In the genomic region with DNA sequence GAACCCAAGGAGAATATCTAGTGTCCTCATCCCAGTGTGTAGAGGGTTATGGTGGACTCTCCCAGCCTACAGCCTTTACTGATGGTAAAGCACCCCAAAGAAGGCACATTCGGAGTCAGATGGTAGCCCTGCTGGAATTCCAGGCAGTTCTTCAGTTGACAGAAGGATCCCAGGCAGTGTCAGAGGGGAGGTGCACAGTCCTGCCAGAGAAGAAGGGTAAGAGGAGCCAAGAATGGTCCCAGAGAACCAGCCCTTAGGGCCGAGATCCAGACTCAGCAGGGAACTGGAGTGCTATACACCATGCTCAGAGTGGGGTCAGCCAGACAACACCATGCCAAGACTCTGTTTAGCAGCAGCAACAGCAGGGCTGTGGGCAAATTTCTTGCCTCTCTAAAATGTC, we compare ENCODE assay signal across 23 mouse cellular contexts.
DNase-seq lines count a peak whose midpoint lies in the region; ATAC-seq and TF ChIP-seq lines count a peak whose summit lies in the region.
"Had no signal": no experiment of that assay in that cellular context is flagged by ENCODE, and none has a peak within 500 bp of the region (broad histone marks: within the 10 kb centered on the region; RNA-seq: fewer than 3 reads in every experiment).

No protein-coding gene starts in this region.

- H3K27me3 ChIP-seq in hindbrain, postnatal 0 days (ENCODE audit: insufficient read depth, low read length): no peaks in the 10 kb centered on the region
- H3K27me3 ChIP-seq in hindbrain, embryonic 12.5 days: no peaks in the 10 kb centered on the region
- H3K27me3 ChIP-seq: embryonic facial prominence, embryonic 15.5 days; heart, embryonic 15.5 days; kidney, embryonic 15.5 days; limb, embryonic 15.5 days; midbrain, embryonic 13.5 days; neural tube, embryonic 13.5 days had no signal

- H3K27ac ChIP-seq in hindbrain, postnatal 0 days: no peak overlapping the region
- H3K27ac ChIP-seq in hindbrain, embryonic 12.5 days: no peak overlapping the region
- H3K27ac ChIP-seq: embryonic facial prominence, embryonic 15.5 days; heart, embryonic 15.5 days; kidney, embryonic 15.5 days; limb, embryonic 15.5 days; liver, embryonic 14.5 days; midbrain, embryonic 13.5 days; neural tube, embryonic 13.5 days had no signal

- peak; percentile 55; the same call in 1 of the 2 replicates for ATAC-seq in hindbrain, postnatal 0 days
- ATAC-seq in hindbrain, embryonic 12.5 days (ENCODE audit: low FRiP score): no peak
- ATAC-seq: activated CD4-positive, CD25-positive, alpha-beta regulatory T cell, adult 4 months; midbrain, embryonic 13.5 days had no signal

- no peak overlapping the region for H3K4me3 ChIP-seq in hindbrain, postnatal 0 days (ENCODE audit: low read length)
- no peak overlapping the region for H3K4me3 ChIP-seq in hindbrain, embryonic 12.5 days
- H3K4me3 ChIP-seq: embryonic facial prominence, embryonic 15.5 days; heart, embryonic 15.5 days; kidney, embryonic 15.5 days; limb, embryonic 15.5 days; midbrain, embryonic 13.5 days; myocyte; neural tube, embryonic 13.5 days had no signal

- peak; percentile 71 for DNase-seq in hindbrain, postnatal 0 days (ENCODE audit: low spot score)
- DNase-seq in cerebellum, adult 11 months: peak; percentile 89
- peak; percentile 87 for DNase-seq in cerebellum, adult 8-10 months
- peak; percentile 86 to 91 for DNase-seq in cerebellum, postnatal 36 days
- DNase-seq in urinary bladder, postnatal 4 days (ENCODE audit: low spot score in 2 of 2): no peak
- DNase-seq in adrenal gland, adult 18-20 months (ENCODE audit: low spot score in 2 of 2): no peak
- DNase-seq: adrenal gland, postnatal 10 days; heart, postnatal 36 days; kidney, adult 11 months; kidney, postnatal 36 days; lung, embryonic 14.5 days; retina, postnatal 1 day; right cerebral cortex, postnatal 25 days had no signal

- WGBS in hindbrain, postnatal 0 days: 36% methylated on average over 2 of the region's 2 CpGs
- WGBS in hindbrain, embryonic 12.5 days: 60% methylated on average over 2 of the region's 2 CpGs

- no peak overlapping the region for H3K9ac ChIP-seq in hindbrain, postnatal 0 days (replicated peaks; ENCODE audit: low read length)
- no peak overlapping the region for H3K9ac ChIP-seq in hindbrain, embryonic 12.5 days
- H3K9ac ChIP-seq: embryonic facial prominence, embryonic 15.5 days; heart, embryonic 15.5 days; kidney, embryonic 15.5 days; limb, embryonic 15.5 days; liver, embryonic 14.5 days; lung, embryonic 14.5 days; midbrain, embryonic 13.5 days; neural tube, embryonic 13.5 days had no signal

- no peak overlapping the region for H3K4me2 ChIP-seq in hindbrain, postnatal 0 days (ENCODE audit: low read depth, low read length)
- H3K4me2 ChIP-seq in hindbrain, embryonic 12.5 days (replicated peaks): no peak overlapping the region
- H3K4me2 ChIP-seq: embryonic facial prominence, embryonic 15.5 days; heart, embryonic 15.5 days; kidney, embryonic 15.5 days; limb, embryonic 15.5 days; lung, embryonic 14.5 days; midbrain, embryonic 13.5 days; neural tube, embryonic 13.5 days had no signal

- no peaks in the 10 kb centered on the region for H3K36me3 ChIP-seq in hindbrain, postnatal 0 days (ENCODE audit: insufficient read depth, low read length)
- no peaks in the 10 kb centered on the region for H3K36me3 ChIP-seq in hindbrain, embryonic 12.5 days
- H3K36me3 ChIP-seq: embryonic facial prominence, embryonic 15.5 days; heart, embryonic 15.5 days; kidney, embryonic 15.5 days; limb, embryonic 15.5 days; midbrain, embryonic 13.5 days; neural tube, embryonic 13.5 days had no signal

- H3K9me3 ChIP-seq in hindbrain, postnatal 0 days (ENCODE audit: low read length): no peaks in the 10 kb centered on the region
- H3K9me3 ChIP-seq in hindbrain, embryonic 12.5 days (replicated peaks): no peaks in the 10 kb centered on the region
- H3K9me3 ChIP-seq: embryonic facial prominence, embryonic 15.5 days; heart, embryonic 15.5 days; kidney, embryonic 15.5 days; limb, embryonic 15.5 days; midbrain, embryonic 13.5 days; neural tube, embryonic 13.5 days had no signal

- no peak for TF ChIP-seq CTCF in hindbrain, postnatal 0 days (IDR thresholded peaks at IDR 0.05; ENCODE audit: low read depth)

- H3K4me1 ChIP-seq in hindbrain, postnatal 0 days (ENCODE audit: insufficient read depth, low read length): peaks cover 11% of the 10 kb centered on the region; the same call in 1 of the 2 replicates
- H3K4me1 ChIP-seq in hindbrain, embryonic 12.5 days: no peaks in the 10 kb centered on the region
- H3K4me1 ChIP-seq: embryonic facial prominence, embryonic 15.5 days; heart, embryonic 15.5 days; kidney, embryonic 15.5 days; midbrain, embryonic 13.5 days; neural tube, embryonic 13.5 days had no signal

Comparison
In these comparisons a context has a peak if more than half of its experiments do, and no peak if none do; other contexts are left out.
1. DNase-seq: peak in hindbrain, postnatal 0 days (single experiment), cerebellum, adult 11 months (single experiment), cerebellum, adult 8-10 months (single experiment) and cerebellum, postnatal 36 days (2 of 2); none in urinary bladder, postnatal 4 days (0 of 2) and adrenal gland, adult 18-20 months (0 of 2).